Mouse (Mus musculus): ENCODE measurements around the gene Akt1.
A peak's percentile ranks its signal among the peaks of the same experiment; 100 is the strongest.

DNA sequence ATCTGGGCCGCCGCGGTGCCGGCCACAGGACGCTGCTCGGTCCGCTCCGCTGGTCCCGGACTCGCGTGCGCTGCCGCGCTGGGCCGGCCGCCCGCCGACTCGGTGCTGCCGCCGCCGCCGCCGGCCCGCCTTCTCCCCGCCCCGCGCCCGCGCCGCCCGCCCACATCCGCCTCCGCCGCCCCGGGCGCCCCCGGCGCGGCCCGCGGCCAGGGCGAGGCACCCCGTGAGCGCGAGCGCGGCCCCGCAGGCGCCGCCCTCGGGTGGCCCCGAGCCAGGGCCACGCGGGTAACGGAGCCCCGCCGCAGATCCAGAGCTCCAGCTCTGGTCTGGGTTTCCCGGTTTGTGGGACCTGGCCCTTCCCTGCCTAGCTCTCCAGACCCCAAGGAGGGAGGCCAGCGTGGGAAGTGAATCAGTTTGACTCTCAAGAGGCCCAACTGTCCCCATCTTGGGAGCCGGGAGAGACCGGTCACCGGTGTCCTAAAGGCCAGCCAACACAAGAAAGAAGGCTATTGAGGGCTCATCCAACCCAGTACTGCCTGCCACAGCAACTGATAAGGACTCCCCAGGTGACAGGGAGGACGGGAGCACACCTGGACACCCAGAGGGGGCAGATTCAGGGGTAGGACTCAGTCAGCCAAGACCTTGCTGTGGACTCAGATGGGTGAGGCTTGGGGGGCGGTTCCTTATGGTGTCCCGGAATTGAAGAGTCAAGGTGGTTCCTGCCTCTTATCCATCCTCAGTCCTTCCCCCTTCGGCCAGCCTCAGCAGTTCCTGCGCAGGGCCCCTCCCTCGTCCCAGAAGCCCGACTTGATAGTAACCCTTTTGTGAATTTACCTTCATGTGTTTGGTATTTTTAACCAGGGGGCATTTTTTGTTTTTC is at the start of gene Akt1:
- TF ChIP-seq CTCF (conservative IDR thresholded peaks at IDR 0.05 in 1 of 2, IDR thresholded peaks at IDR 0.05 in 1 of 2; ENCODE audit: low read depth in 2 of 2, low read length in 2 of 2), result no peak
- TF ChIP-seq JUND (conservative IDR thresholded peaks at IDR 0.05; ENCODE audit: low read depth, low read length), result no peak
- no peak; the same call in none of the 2 replicates for TF ChIP-seq UBTF (IDR thresholded peaks at IDR 0.05; ENCODE audit: low read depth, low read length)
- TF ChIP-seq POLR2A (IDR thresholded peaks at IDR 0.05; ENCODE audit: low read depth, low read length), result peak; percentile 48; the same call in 1 of the 2 replicates
- TF ChIP-seq EP300 (IDR thresholded peaks at IDR 0.05; ENCODE audit: low read length), result no peak

Measured in CH12.LX (cell line).